Mouse (Mus musculus) MEL-GATA-1-ER (cell line): ENCODE measurements around the gene Gm28051.
A peak's percentile ranks its signal among the peaks of the same experiment; 100 is the strongest.

ENCODE experiments used
- DNase-seq: peaks from one replicate; pipeline ENCODE4 v3.0.0-alpha.2; 2012; ENCODE audit warnings: low read depth; ENCODE audit errors: extremely low read depth

The Gm28051 gene

GRCm38 (mm10) chr12:102706833-102707463 lies 50.6 kb downstream of the Gm28051 start:
- no peak for DNase-seq

DNA sequence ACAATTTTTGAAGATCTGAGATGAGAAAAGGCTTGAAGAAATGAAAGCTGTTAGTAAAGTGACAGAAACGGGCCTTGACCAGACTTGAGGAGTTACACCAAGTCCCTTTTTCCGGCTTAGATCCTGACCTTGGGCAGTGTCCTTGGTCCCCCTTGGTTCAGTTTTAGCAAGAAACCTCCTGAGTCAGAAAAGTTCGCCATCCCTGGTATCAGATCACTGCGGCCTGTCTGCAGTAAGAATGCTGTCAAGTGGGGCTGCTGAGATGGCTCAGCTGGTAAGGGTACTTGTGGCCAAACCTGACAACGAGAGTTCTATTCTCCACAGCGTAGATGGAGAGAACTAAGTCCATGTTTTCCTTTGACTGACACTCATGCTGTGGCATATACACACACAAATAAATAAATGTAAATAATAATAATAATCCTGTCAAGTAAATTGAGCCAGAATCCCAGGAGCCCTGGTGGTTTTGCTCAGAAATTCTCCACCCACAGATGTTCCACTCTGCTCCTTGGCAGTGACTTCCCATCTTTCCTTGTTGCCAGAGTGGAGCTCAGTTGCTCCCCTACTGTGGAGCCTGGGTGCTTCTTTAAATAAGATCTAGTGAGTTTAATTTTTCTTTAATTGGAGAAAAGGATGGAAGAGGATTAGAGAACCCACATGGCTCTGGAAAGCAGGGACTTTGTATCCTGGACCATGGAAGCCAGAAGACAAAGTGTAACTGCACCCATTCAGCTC lies 51.5 kb downstream of the Gm28051 start:
- DNase-seq, result no peak

GRCm38 (mm10) chr12:102705216-102705871 lies 52.2 kb downstream of the Gm28051 start:
- peak; percentile 74 for DNase-seq

GRCm38 (mm10) chr12:102704457-102705198 lies 52.9 kb downstream of the Gm28051 start, which contains the start of gene Itpk1:
Gene Itpk1, minus strand, starts transcription at chr12:102704930.
- no peak for DNase-seq

DNA sequence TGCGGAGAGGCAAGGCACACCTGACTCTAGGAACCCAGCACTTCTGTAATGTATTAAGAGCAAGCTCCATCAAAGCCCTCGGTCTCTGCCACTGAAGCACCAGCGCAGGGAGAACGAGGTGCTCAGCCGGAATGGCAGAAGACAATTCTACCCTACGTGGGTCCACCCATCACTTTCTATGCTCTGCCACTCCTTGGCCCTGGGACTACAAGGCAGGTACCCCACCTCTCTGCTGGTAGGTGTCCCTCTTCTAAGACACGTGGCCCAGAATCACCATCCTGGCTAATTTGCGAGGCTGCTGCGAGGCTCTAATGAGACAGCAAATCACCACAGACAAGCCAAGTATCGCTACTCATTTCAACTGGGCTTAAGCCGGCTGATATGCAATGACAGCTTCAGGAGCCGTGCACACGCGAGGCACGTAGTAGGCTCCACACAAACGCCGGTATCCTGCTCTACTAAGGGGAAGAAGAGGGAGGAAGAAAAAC lies 53.6 kb downstream of the Gm28051 start:
- DNase-seq, result no peak

GRCm38 (mm10) chr12:102703441-102703840 lies 54.1 kb downstream of the Gm28051 start:
- DNase-seq, result no peak

DNA sequence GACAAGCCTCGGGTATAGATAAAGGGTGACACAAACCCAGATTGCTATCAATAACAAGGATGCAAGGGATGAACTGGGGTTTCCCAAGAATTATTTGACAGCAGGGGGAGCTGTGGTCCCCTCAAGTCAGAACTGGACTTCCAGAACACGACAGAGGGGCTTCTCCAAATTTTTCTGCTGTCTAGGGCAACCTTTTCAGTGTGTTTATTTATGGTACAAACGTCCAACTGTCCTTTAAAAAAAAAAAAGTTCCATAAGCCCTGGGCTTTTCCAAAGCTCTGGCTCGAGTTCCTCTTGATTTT lies 54.5 kb downstream of the Gm28051 start:
- DNase-seq, result no peak

DNA sequence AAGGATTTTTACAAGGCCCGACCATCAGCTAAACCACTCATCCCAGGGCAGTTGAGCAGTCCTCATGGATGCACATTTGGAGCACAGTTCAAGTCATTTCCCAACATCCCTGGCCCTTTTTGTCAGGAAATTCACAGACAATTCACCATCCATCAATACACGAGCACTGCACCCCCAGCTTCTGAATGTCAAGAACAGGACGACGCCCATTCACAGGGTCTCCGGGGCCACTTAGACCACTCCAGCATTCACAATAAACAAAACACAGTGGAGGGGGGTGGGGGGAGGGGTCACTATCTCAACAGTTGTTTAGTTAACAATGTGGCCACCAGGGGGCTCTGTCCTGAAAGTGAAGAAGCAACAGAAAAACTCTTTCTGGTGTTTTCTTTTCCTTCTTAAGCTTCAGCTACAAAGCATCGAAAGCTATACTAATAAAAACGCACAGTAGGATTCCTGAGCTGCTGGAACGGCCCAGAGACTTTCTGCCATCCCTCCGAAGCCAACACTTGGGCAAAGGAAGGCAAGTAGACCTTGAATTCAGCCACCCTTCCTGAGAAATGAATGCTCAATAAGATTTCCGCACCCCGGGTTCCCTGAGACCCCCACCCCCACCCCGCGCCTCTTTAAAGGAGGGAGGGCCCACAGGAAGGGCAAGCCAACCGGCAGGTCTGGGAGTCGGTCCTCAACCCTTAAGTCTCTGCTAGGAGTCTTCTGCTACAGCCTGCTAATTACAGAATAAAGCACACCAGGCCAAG lies 55.0 kb downstream of the Gm28051 start:
- no peak for DNase-seq

DNA sequence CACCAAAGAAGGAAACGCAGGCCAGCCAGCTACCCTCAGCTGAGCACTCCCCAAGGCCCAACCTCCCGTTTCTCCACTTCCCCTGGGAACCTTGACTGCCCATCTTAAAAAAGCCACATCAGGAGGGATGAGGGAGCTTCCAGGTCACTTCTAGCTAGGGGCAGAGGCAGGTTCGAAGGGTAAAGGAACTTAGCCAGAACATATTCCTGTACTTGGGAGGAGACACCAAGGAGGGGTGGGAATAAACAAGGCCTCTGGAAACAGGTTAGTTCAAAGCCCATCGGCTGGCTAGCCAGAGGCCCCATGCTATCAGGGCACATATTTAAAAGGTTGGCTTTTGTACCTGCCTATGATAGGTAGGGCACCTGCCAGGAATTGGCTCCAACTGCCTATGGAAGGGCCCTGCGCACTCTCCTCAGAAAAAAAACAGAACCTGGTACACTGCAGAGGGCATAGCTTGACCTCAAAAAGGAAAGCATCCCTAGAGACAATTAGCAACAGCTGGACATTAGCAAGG lies 55.8 kb downstream of the Gm28051 start:
- no peak for DNase-seq

DNA sequence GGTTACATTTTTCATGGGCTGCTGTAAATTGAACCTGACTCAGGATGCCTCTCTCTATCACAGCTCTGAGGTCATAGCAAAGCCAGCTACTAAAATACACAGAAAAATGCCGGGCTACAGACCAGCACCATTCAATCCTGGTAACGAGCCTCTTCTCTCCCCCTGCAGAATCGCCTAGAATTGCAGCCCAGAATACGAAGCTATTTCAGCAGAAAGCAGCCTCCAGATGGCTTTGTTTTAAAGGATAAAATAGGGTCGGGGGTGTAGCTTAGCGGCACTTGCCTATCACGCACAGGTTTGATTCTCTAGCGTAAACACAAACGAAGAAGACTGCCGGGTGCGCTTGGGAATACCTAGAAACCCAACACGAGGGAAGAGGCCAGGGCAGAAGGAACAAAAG lies 57.1 kb downstream of the Gm28051 start:
- no peak for DNase-seq

DNA sequence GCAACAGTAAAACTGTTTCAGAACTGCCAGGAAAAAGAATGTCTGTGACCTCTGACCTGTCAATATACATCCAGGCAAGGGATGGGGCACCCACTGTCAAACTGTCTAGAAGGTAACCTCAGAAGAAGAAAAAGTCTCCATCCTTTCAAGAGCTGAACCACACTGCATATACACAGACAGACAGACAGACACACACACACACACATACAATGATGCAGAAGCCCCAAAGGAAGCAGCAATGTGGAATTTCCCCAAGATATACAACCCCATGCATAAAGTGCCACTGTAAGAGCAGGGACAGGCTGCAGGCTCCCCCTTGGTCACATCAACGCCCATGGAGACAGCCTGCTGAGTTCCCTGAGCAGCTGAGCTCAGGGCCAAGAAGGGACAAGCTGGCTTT lies 58.4 kb downstream of the Gm28051 start:
- DNase-seq, result no peak

- no peak for DNase-seq
Measured at GRCm38 (mm10) chr12:102698089-102698684, 59.4 kb downstream of the Gm28051 start.

GRCm38 (mm10) chr12:102697381-102697780 lies 60.2 kb downstream of the Gm28051 start:
- no peak for DNase-seq

GRCm38 (mm10) chr12:102696635-102697354 lies 60.8 kb downstream of the Gm28051 start:
- no peak for DNase-seq

- no peak for DNase-seq
Measured at GRCm38 (mm10) chr12:102695369-102696239, 62.0 kb downstream of the Gm28051 start.

GRCm38 (mm10) chr12:102691761-102692160 lies 65.8 kb downstream of the Gm28051 start:
- DNase-seq, result no peak

GRCm38 (mm10) chr12:102691180-102691579 lies 66.4 kb downstream of the Gm28051 start:
- DNase-seq, result no peak

GRCm38 (mm10) chr12:102689773-102690563 lies 67.6 kb downstream of the Gm28051 start:
- no peak for DNase-seq
